Mouse (Mus musculus): ENCODE results near the gene Zfp985. TPM values are rescaled to one million over a fixed set of nuclear protein-coding genes. Genes with fewer than 3 reads are reported as not detected.
"Not testable (repeated sequence)": the region's sequence is repeated elsewhere in the genome, so short reads cannot be mapped to it uniquely, and the experiment has no call there.

The Zfp985 gene
- polyA plus RNA-seq, 1 experiment from 2014 or later: 0.21 TPM

- 33% methylated on average over 1 of the region's 1 CpGs for WGBS (ENCODE audit: insufficient replicate concordance)
- H3K4me2 ChIP-seq; H3K27ac ChIP-seq; H3K27me3 ChIP-seq (replicated peaks); ATAC-seq; H3K36me3 ChIP-seq; H3K4me3 ChIP-seq; H3K9ac ChIP-seq; H3K4me1 ChIP-seq: not testable (repeated sequence)
- peaks cover 11% of the 10 kb centered on the region; the same call in 1 of the 2 replicates for H3K9me3 ChIP-seq (replicated peaks)
These were observed 6.0 kb downstream of the Zfp985 start for GRCm38 (mm10) chr4:147559096-147559495.

DNA sequence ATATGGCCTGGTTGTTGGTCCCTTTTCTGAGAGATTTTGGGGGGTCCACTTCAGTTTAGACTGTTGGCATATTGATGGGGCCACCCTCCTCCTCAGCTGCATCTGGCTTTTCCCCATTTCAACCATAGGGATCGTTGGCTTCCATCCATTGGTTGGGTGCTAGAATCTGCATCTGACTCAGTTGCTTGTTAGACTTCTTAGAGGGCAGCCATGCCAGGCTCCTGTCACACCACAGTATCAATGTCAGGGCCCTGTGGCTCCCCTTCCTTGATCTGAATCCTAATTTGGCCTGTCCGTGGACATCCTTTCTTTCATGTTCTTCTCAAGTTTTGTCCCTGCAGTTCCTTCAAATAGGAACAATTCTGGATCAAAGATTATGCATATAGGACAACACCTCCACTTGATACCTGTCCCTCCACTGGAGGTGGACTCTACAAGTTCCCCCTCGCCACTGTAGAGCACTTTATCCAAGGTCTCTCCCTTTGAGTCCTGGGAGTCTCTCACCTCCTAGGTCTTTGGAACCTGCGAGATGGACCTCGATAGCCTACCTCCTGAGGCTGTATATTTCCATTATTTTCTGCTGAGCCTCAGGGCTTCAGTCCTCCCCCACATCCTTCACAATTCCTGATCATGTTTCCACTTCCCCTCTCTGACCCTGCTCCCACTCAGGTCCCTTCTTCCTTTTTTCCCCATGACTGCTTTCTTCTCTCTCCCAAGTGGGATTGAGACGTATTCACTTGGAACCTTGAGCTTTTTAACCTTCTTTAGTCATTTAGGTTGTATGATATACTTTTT, 12.5 kb downstream of the Zfp985 start:
- H3K36me3 ChIP-seq: no peaks in the 10 kb centered on the region
- H3K9ac ChIP-seq: no peak overlapping the region
- no peak for ATAC-seq
- H3K27me3 ChIP-seq (replicated peaks): no peaks in the 10 kb centered on the region
- no peak overlapping the region for H3K27ac ChIP-seq
- H3K9me3 ChIP-seq (replicated peaks): peaks cover 5% of the 10 kb centered on the region; the same call in 1 of the 2 replicates
- H3K4me1 ChIP-seq: no peaks in the 10 kb centered on the region
- H3K4me2 ChIP-seq: no peak overlapping the region
- H3K4me3 ChIP-seq: no peak overlapping the region
- WGBS (ENCODE audit: insufficient replicate concordance): 51% methylated on average over 6 of the region's 6 CpGs

DNA sequence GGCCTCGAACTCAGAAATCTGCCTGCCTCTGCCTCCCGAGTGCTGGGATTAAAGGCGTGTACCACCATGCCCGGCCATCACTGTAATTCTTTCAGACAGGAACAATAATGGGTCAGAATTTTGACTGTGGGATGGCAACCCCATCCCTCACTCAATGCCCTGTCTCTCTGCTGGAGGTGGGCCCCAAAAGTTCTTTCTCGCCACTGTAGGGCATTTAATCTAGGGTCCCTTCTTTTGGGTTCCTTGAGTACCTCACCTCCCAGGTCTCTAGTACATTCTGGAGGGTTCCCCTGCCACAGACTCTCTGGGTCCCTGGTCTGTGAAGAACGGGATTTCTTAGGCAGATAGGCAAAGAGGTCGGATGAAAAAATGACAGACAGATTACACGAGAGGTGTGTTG, 18.1 kb downstream of the Zfp985 start:
- not testable (repeated sequence) for ATAC-seq, H3K4me2 ChIP-seq
- 59% methylated on average over 8 of the region's 8 CpGs for WGBS (ENCODE audit: insufficient replicate concordance)

DNA sequence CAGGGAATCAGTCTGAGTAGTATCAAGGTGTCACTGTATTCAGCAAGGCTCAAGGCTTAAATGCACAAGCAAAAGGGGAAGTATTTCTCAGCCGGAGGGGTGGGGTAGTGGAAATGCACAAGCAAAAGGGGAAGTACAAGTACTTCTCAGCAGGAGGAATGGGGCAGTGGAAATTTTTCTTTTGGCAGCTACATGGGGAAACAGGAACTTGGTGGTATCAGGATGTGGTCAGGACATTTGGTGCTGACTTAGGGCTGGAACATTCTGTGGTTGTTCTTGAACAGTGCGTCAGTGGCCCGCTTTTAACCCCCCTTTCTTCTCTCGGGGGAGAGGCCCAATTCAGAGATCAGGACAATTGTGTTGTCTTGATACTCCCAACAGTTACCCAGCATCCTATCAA, 26.3 kb downstream of the Zfp985 start:
- not testable (repeated sequence) for H3K4me1 ChIP-seq; H3K27me3 ChIP-seq (replicated peaks); H3K4me3 ChIP-seq; H3K4me2 ChIP-seq; H3K27ac ChIP-seq; ATAC-seq; H3K9ac ChIP-seq; H3K36me3 ChIP-seq
- 63% methylated on average over 4 of the region's 4 CpGs for WGBS (ENCODE audit: insufficient replicate concordance)
- peaks cover 21% of the 10 kb centered on the region for H3K9me3 ChIP-seq (replicated peaks)

More for the DNA sequence above, 18.1 kb downstream of the Zfp985 start:
- not testable (repeated sequence) for H3K27ac ChIP-seq; H3K9me3 ChIP-seq (replicated peaks); H3K4me1 ChIP-seq; H3K27me3 ChIP-seq (replicated peaks); H3K36me3 ChIP-seq; H3K9ac ChIP-seq; H3K4me3 ChIP-seq

- Histone ChIP-seq H3K9me3 (replicated peaks) (peaks cover 22% of the 10 kb centered on the region), H3K27me3 (replicated peaks) (no peaks in the 10 kb centered on the region), H3K36me3 (no peaks in the 10 kb centered on the region), H3K4me1 (no peaks in the 10 kb centered on the region), H3K4me2 (no peak overlapping the region), H3K27ac (no peak overlapping the region), H3K4me3 (no peak overlapping the region), H3K9ac (no peak overlapping the region)
- WGBS (ENCODE audit: insufficient replicate concordance): 42% methylated on average over 1 of the region's 1 CpGs
- ATAC-seq: no peak
These were observed 33.7 kb downstream of the Zfp985 start for GRCm38 (mm10) chr4:147586511-147587473.

- 55% methylated on average over 3 of the region's 3 CpGs for WGBS (ENCODE audit: insufficient replicate concordance)
- H3K27ac ChIP-seq; H3K4me1 ChIP-seq; H3K4me3 ChIP-seq; ATAC-seq; H3K27me3 ChIP-seq (replicated peaks); H3K4me2 ChIP-seq; H3K9ac ChIP-seq; H3K36me3 ChIP-seq: not testable (repeated sequence)
- H3K9me3 ChIP-seq (replicated peaks): peaks cover 18% of the 10 kb centered on the region
These were observed 41.6 kb downstream of the Zfp985 start for GRCm38 (mm10) chr4:147594630-147595029.

DNA sequence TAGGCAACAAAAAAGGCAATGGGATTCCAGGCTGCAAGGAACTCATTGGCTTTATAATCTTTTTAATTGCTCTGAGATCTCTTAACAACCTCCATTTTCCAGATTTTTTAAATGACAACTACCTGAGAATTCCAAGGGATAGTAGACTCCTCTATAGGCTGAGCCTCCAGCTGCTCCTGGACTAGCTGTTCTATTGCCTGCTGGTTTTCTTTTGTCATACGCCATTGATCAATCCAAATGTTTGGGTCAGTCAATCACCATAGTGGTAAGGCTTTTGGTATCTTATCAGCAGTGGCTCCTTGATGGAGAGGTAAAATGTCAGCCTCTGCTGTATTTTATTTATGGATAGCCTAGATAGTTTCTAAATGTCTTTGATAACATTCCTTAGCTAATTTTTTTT, 44.6 kb downstream of the Zfp985 start:
- no peak overlapping the region for H3K9ac ChIP-seq
- no peak for ATAC-seq

GRCm38 (mm10) chr4:147598831-147599230, 45.8 kb downstream of the Zfp985 start:
- Histone ChIP-seq H3K9ac (no peak overlapping the region), H3K9me3 (replicated peaks) (peaks cover 25% of the 10 kb centered on the region), H3K36me3 (no peaks in the 10 kb centered on the region), H3K27me3 (replicated peaks) (no peaks in the 10 kb centered on the region), H3K4me3 (no peak overlapping the region), H3K27ac (no peak overlapping the region), H3K4me1 (no peaks in the 10 kb centered on the region), H3K4me2 (no peak overlapping the region)
- WGBS (ENCODE audit: insufficient replicate concordance): 32% methylated on average over 2 of the region's 2 CpGs
- ATAC-seq: no peak

More for the DNA sequence above, 44.6 kb downstream of the Zfp985 start:
- Histone ChIP-seq H3K4me1 (no peaks in the 10 kb centered on the region), H3K4me2 (no peak overlapping the region), H3K27ac (no peak overlapping the region), H3K4me3 (no peak overlapping the region), H3K27me3 (replicated peaks) (no peaks in the 10 kb centered on the region), H3K9me3 (replicated peaks) (peaks cover 24% of the 10 kb centered on the region), H3K36me3 (no peaks in the 10 kb centered on the region)
- WGBS (ENCODE audit: insufficient replicate concordance): 49% methylated on average over 1 of the region's 1 CpGs

GRCm38 (mm10) chr4:147601881-147602280, 48.8 kb downstream of the Zfp985 start:
- Histone ChIP-seq H3K4me1 (no peaks in the 10 kb centered on the region), H3K36me3 (no peaks in the 10 kb centered on the region)
- 23% methylated on average over 1 of the region's 1 CpGs for WGBS (ENCODE audit: insufficient replicate concordance)

DNA sequence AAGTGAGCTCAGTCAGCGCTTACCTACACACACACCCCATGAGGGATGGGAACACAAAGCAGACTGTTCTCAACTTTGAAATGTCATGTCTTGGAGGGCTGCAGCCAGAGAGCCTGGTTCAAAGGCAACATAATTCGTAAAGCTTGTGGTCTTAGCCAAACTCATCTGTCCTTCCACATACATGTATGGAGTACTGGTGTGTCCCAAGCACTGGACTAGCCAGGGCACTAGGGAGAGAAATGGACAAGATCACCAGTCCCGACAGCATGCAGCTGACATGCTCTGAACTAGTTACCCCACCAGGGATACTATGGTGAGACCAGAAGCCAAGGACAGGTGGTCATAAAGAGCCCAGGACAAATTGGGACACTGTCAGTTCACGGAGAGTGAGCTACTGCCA, 50.7 kb downstream of the Zfp985 start:
- Histone ChIP-seq H3K27me3 (replicated peaks) (no peaks in the 10 kb centered on the region), H3K36me3 (no peaks in the 10 kb centered on the region), H3K4me3 (no peak overlapping the region), H3K4me2 (no peak overlapping the region), H3K9ac (no peak overlapping the region), H3K27ac (no peak overlapping the region), H3K9me3 (replicated peaks) (peaks cover 14% of the 10 kb centered on the region), H3K4me1 (no peaks in the 10 kb centered on the region)
- 61% methylated on average over 4 of the region's 4 CpGs for WGBS (ENCODE audit: insufficient replicate concordance)
- no peak for ATAC-seq

More at GRCm38 (mm10) chr4:147601881-147602280, 48.8 kb downstream of the Zfp985 start:
- Histone ChIP-seq H3K9ac (no peak overlapping the region), H3K27me3 (replicated peaks) (no peaks in the 10 kb centered on the region), H3K27ac (no peak overlapping the region), H3K9me3 (replicated peaks) (peaks cover 16% of the 10 kb centered on the region), H3K4me2 (no peak overlapping the region), H3K4me3 (no peak overlapping the region)
- no peak for ATAC-seq

- H3K4me2 ChIP-seq: no peak overlapping the region
- WGBS (ENCODE audit: insufficient replicate concordance): 66% methylated on average over 4 of the region's 4 CpGs
- H3K27me3 ChIP-seq (replicated peaks): no peaks in the 10 kb centered on the region
- H3K4me3 ChIP-seq: no peak overlapping the region
- H3K9me3 ChIP-seq (replicated peaks): peaks cover 13% of the 10 kb centered on the region
- ATAC-seq: no peak
- no peaks in the 10 kb centered on the region for H3K36me3 ChIP-seq
- no peak overlapping the region for H3K9ac ChIP-seq
- no peak overlapping the region for H3K27ac ChIP-seq
- no peaks in the 10 kb centered on the region for H3K4me1 ChIP-seq
These were observed 52.4 kb downstream of the Zfp985 start for GRCm38 (mm10) chr4:147605521-147605920.

GRCm38 (mm10) chr4:147606511-147606910, 53.4 kb downstream of the Zfp985 start:
- H3K36me3 ChIP-seq; H3K4me1 ChIP-seq; H3K4me3 ChIP-seq; H3K27ac ChIP-seq; H3K9ac ChIP-seq; H3K4me2 ChIP-seq; ATAC-seq; H3K27me3 ChIP-seq (replicated peaks): not testable (repeated sequence)
- 64% methylated on average over 6 of the region's 6 CpGs for WGBS (ENCODE audit: insufficient replicate concordance)
- H3K9me3 ChIP-seq (replicated peaks): peaks cover 12% of the 10 kb centered on the region
